Mouse (Mus musculus) stomach, embryonic 14.5 days (tissue): ENCODE results near the gene Atxn2. TPM values are rescaled to one million over a fixed set of nuclear protein-coding genes. Genes with fewer than 3 reads are reported as not detected.

ENCODE experiments used
- ATAC-seq: fragments of 200-750 bp; cut with Nextera tagmentation; 2 replicates; pipeline ENCODE4 v1.8.0; 2017; ENCODE audit warnings: low read depth, moderate TSS enrichment; ENCODE audit not compliant: insufficient number of reproducible peaks, insufficient read depth, low FRiP score
- H3K27ac ChIP-seq: fragments of 300-500 bp; sonication (generic); 2 replicates; pipeline ENCODE4 v1.5.1; 2014; ENCODE audit warnings: mild to moderate bottlenecking, low read length, moderate library complexity, mixed read lengths
- H3K27me3 ChIP-seq: fragments of 300-500 bp; sonication (generic); 2 replicates; pipeline ENCODE4 v1.6.1; 2014; ENCODE audit warnings: low read length, control low read depth, mixed read lengths; ENCODE audit not compliant: control insufficient read depth, insufficient read depth
- H3K36me3 ChIP-seq: fragments of 300-500 bp; sonication (generic); 2 replicates; pipeline ENCODE4 v1.6.1; 2014; ENCODE audit warnings: mild to moderate bottlenecking, control low read depth, low read length, moderate library complexity, mixed read lengths; ENCODE audit not compliant: control insufficient read depth, insufficient read depth
- H3K4me1 ChIP-seq: fragments of 300-500 bp; sonication (generic); 2 replicates; pipeline ENCODE4 v1.6.1; 2014; ENCODE audit warnings: low read length, control low read depth, mixed read lengths; ENCODE audit not compliant: control insufficient read depth, insufficient read depth
- H3K4me2 ChIP-seq: fragments of 300-500 bp; sonication (generic); replicated peaks from 2 replicates; pipeline ENCODE4 v1.6.1; 2014; ENCODE audit warnings: low read depth, low read length, control low read depth
- H3K4me3 ChIP-seq: fragments of 300-500 bp; sonication (generic); 2 replicates; pipeline ENCODE4 v1.5.1; 2014; ENCODE audit warnings: low read depth, low read length, control low read depth
- H3K9ac ChIP-seq: fragments of 300-500 bp; sonication (generic); replicated peaks from 2 replicates; pipeline ENCODE4 v1.6.1; 2014; ENCODE audit warnings: low read depth, mild to moderate bottlenecking, control low read depth, low read length, moderate library complexity, mixed read lengths
- H3K9me3 ChIP-seq: fragments of 300-500 bp; sonication (generic); 2 replicates; pipeline ENCODE4 v1.6.1; 2016; ENCODE audit warnings: low read depth, low read length, control low read depth; ENCODE audit not compliant: control insufficient read depth
- WGBS: fragments of 180-500 bp; shearing (Covaris S2); extraction: QIAGEN DNeasy Blood & Tissue Kit; methylation state at CpG from one replicate; pipeline ENCODE4 v1.1.7; 2014; 5-methylcytosine and 5-hydroxymethylcytosine counted together
- polyA plus RNA-seq: library from polyadenylated mRNA; unstranded; fragments of >200 nt; fragmentation: Nextera tagmentation; extraction: Ambion mirVana; gene quantifications from 2 replicates; pipeline ENCODE4 v1.2.1, GENCODE M21; 2014

Gene Atxn2
- polyA plus RNA-seq, 1 experiment from 2014 or later = 78.4 TPM

DNA sequence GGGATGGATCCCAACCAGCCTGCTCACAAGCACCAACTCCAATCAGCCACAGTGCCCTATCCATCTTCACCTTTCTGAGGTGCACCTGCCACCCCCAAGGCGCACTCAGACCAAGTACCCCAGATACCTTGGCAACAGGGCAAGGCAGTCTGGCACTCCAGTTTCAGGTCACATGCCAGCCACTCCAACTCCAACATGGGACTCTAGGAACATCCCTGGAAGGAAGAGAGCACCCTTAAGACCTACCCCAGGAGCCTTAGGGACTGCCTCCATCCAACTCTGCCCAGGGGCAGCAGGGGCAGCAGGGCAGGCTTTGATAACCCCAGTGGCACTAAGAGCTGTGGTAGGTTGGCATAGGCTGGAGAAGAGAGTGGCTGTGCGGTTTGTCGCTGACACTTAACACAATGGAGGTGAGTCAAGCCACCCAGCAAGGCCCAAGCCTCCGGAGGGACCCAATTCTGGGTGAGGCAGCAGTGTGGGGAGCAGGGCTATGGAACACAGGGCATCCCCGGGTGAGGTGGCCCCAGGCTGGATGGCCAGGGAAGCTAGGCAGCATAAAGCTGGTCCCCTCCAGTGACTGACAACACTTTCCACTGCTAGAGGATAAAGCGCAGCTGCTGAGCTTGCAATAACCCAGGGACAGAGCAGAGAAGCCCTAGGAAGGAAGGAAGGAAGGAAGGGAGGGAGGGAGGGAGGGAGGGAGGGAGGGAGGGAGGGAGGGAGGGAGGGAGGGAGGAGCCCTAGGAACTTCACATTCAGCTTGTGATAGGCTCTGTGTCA lies 121.4 kb downstream of the Atxn2 start:
- no peak overlapping the region for H3K27ac ChIP-seq
- no peak for ATAC-seq
- H3K9ac ChIP-seq = no peak overlapping the region
- peaks cover 3% of the 10 kb centered on the region; the same call in 1 of the 2 replicates for H3K36me3 ChIP-seq
- H3K27me3 ChIP-seq = no peaks in the 10 kb centered on the region
- no peak overlapping the region for H3K4me2 ChIP-seq
- H3K4me1 ChIP-seq = peaks cover 36% of the 10 kb centered on the region
- 78% methylated on average over 6 of the region's 6 CpGs for WGBS
- H3K4me3 ChIP-seq = no peak overlapping the region
- no peaks in the 10 kb centered on the region for H3K9me3 ChIP-seq

DNA sequence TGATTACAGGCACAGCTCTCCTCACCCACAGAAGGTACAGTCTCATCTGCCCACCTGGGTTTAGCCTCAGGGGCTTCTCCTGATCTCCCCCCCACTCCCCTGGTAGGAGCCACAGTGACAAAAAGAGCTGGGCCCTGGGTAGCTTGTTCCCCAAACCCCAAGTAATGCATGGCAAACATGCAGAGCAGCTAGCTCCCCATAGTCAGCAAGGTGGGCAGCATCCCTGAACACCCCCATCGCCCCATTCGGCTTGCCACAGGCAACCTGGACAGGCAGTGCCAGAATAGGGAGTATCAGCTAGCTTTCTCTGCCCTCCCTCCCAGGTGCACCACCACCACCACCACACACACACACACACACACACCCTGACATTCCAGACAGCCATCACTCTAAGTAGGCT lies 122.0 kb downstream of the Atxn2 start:
- H3K4me3 ChIP-seq = no peak overlapping the region

GRCm38 (mm10) chr5:121833572-121834240 lies 122.6 kb downstream of the Atxn2 start:
- 42% methylated on average over 10 of the region's 10 CpGs for WGBS
- H3K4me3 ChIP-seq = no peak overlapping the region
- peaks cover 41% of the 10 kb centered on the region for H3K4me1 ChIP-seq
- no peak; the same call in 1 of the 2 replicates for ATAC-seq
- H3K27ac ChIP-seq = peak overlapping the region; percentile 21; the same call in 1 of the 2 replicates
- H3K9me3 ChIP-seq = no peaks in the 10 kb centered on the region
- no peak overlapping the region; the same call in 1 of the 2 replicates for H3K9ac ChIP-seq
- no peaks in the 10 kb centered on the region for H3K27me3 ChIP-seq
- peak overlapping the region; percentile 88 for H3K4me2 ChIP-seq
- no peaks in the 10 kb centered on the region for H3K36me3 ChIP-seq

More for the DNA sequence above, 122.0 kb downstream of the Atxn2 start:
- ATAC-seq = no peak
- no peaks in the 10 kb centered on the region for H3K9me3 ChIP-seq
- H3K4me2 ChIP-seq = peak overlapping the region; percentile 88
- H3K4me1 ChIP-seq = peaks cover 41% of the 10 kb centered on the region
- peak overlapping the region; percentile 21; the same call in 1 of the 2 replicates for H3K27ac ChIP-seq
- H3K27me3 ChIP-seq = no peaks in the 10 kb centered on the region
- peaks cover 2% of the 10 kb centered on the region; the same call in 1 of the 2 replicates for H3K36me3 ChIP-seq
- 85% methylated on average over 2 of the region's 2 CpGs for WGBS
- no peak overlapping the region; the same call in 1 of the 2 replicates for H3K9ac ChIP-seq

GRCm38 (mm10) chr5:121834241-121834606 lies 123.1 kb downstream of the Atxn2 start:
- ATAC-seq = no peak
- Histone ChIP-seq H3K9me3 (no peaks in the 10 kb centered on the region), H3K4me1 (peaks cover 43% of the 10 kb centered on the region), H3K27me3 (no peaks in the 10 kb centered on the region), H3K36me3 (no peaks in the 10 kb centered on the region), H3K4me2 (peak overlapping the region; percentile 88), H3K27ac (no peak overlapping the region), H3K9ac (no peak overlapping the region), H3K4me3 (peak overlapping the region; percentile 84; the same call in 1 of the 2 replicates)
- WGBS = 78% methylated on average over 7 of the region's 7 CpGs

DNA sequence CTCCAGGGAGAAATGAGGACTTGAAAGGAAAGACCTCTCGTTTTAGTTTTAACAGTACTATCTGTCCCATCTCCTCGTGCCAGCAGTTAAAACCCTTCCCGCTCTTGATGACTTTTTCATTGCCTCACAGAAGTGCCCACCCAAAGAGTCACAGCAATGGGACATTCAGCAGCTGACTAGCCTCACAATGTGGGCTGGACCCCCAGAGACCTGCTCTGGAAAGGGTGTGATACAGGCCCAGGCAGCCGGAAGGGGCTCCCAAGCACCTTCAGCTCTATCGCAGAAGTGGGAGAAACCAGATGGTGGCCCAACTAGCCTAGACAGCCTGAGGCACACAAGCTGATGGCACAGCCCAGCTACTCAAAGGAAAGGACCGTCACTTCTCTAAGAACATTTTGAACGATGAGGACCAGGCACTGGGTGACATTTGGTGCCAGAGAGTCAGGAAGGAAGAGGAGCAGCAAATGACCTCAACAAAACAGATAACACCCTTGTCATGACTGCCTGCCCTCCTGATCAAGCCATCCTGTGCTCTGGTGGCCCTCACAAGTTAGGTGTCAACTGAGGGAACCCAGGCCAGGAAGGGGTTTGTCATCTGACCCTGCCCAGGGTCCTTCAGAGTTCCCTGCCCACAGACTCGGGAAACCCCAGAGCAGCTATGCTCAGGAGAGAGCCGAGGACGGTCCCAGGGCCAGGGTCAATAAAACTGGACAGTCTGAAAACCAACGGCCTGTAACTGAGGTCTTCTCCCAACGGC lies 124.0 kb downstream of the Atxn2 start:
- H3K36me3 ChIP-seq = no peaks in the 10 kb centered on the region
- H3K9me3 ChIP-seq = no peaks in the 10 kb centered on the region
- WGBS = 38% methylated on average over 12 of the region's 12 CpGs
- peak overlapping the region; percentile 81; the same call in 1 of the 2 replicates for H3K27ac ChIP-seq
- H3K27me3 ChIP-seq = no peaks in the 10 kb centered on the region
- H3K9ac ChIP-seq = peak overlapping the region; percentile 64; the same call in 1 of the 2 replicates
- no peak for ATAC-seq
- H3K4me3 ChIP-seq = peak overlapping the region; percentile 84
- H3K4me1 ChIP-seq = peaks cover 43% of the 10 kb centered on the region
- peak overlapping the region; percentile 88 for H3K4me2 ChIP-seq

- ATAC-seq = no peak
- H3K4me1 ChIP-seq = peaks cover 43% of the 10 kb centered on the region
- WGBS = under 1% methylated on average over 51 of the region's 51 CpGs
These were observed 125.0 kb downstream of the Atxn2 start for GRCm38 (mm10) chr5:121835949-121836691.

GRCm38 (mm10) chr5:121836692-121837415 lies 125.7 kb downstream of the Atxn2 start:
- Histone ChIP-seq H3K9me3 (no peaks in the 10 kb centered on the region), H3K27ac (peak overlapping the region; percentile 81), H3K4me3 (peak overlapping the region; percentile 84), H3K4me1 (peaks cover 43% of the 10 kb centered on the region), H3K9ac (peak overlapping the region; percentile 64), H3K36me3 (no peaks in the 10 kb centered on the region), H3K4me2 (peak overlapping the region; percentile 88), H3K27me3 (no peaks in the 10 kb centered on the region)
- under 1% methylated on average over 72 of the region's 77 CpGs for WGBS
- ATAC-seq = peak; percentile 80

More at GRCm38 (mm10) chr5:121835949-121836691, 125.0 kb downstream of the Atxn2 start:
- peak overlapping the region; percentile 81 for H3K27ac ChIP-seq
- no peaks in the 10 kb centered on the region for H3K9me3 ChIP-seq
- H3K4me3 ChIP-seq = peak overlapping the region; percentile 84
- no peaks in the 10 kb centered on the region for H3K36me3 ChIP-seq
- H3K4me2 ChIP-seq = peak overlapping the region; percentile 88
- H3K27me3 ChIP-seq = no peaks in the 10 kb centered on the region
- H3K9ac ChIP-seq = peak overlapping the region; percentile 64
